Mouse (Mus musculus) liver, postnatal 0 days (tissue): ENCODE measurements at regions not wholly inside any gene's neighbourhood (a gene's known extent, or its start where the extent isn't known, plus 50 kb on each side); places are given as distances from the start of the nearest gene placed in this dataset.

Experiments used
- CTCF ChIP-seq: sonication (generic); IDR thresholded peaks from 2 replicates; pipeline ENCODE4 v1.5.1; 2016; ENCODE audit warnings: antibody characterized with exemption, low read depth
- EP300 ChIP-seq: IDR thresholded peaks from 2 replicates; pipeline ENCODE4 v1.6.1; 2016; ENCODE audit warnings: antibody characterized with exemption, low read depth, mild to moderate bottlenecking

GRCm38 (mm10) chr12:25173064-25173463, 76.1 kb upstream of the Id2 start:
- TF ChIP-seq CTCF (no peak), EP300 (no peak)
